Mouse (Mus musculus) CH12F3 (cell line): ENCODE measurements around the gene Bbs9.
"Not testable (repeated sequence)": the region's sequence is repeated elsewhere in the genome, so short reads cannot be mapped to it uniquely, and the experiment has no call there.

Experiments
- in situ Hi-C: fragments of 300-500 bp; cut with MboI; formaldehyde crosslinking; loops from 2 replicates; pipeline ENCODE4 v1.14.3; 2020; ENCODE audit warnings: low sequenced_read_pairs

Gene Bbs9

GRCm38 (mm10) chr9:22826571-22826990 lies 351.1 kb downstream of the Bbs9 start:
- in situ Hi-C loops, result no loop called here

- in situ Hi-C loops, result no loop called here
Observed at GRCm38 (mm10) chr9:22827176-22827770, 351.8 kb downstream of the Bbs9 start.

- in situ Hi-C loops, result no loop called here
Observed at GRCm38 (mm10) chr9:22829212-22829960, 353.9 kb downstream of the Bbs9 start.

DNA sequence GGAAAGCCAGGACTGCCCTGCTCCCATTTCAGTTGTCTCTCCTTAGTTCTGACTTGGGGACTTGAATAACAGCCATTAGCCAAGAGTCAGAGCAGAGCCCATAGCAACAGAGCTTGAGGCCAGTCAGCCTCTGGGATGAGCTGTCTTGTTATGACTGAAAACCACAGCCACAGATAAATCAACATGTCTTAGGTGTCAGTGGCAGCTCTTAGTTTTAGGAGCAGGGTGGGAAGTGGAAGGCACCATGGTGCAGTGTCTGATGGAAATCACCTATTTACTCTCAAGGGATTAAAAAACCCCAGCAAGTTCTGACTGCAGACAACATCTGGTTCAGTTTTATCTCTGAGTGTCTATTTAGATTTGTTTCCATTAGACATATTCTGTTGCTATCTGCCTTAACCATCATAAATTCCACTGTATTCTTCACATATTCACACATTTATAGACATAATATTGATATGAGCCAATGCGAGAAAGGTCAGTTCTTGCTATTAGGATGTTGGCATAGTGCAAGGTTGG lies 359.5 kb downstream of the Bbs9 start:
- in situ Hi-C loops, result no loop called here

GRCm38 (mm10) chr9:22837000-22837399 lies 361.5 kb downstream of the Bbs9 start:
- in situ Hi-C loops, result no loop called here

- in situ Hi-C loops, result no loop called here
Observed at GRCm38 (mm10) chr9:22837702-22838210, 362.2 kb downstream of the Bbs9 start.

DNA sequence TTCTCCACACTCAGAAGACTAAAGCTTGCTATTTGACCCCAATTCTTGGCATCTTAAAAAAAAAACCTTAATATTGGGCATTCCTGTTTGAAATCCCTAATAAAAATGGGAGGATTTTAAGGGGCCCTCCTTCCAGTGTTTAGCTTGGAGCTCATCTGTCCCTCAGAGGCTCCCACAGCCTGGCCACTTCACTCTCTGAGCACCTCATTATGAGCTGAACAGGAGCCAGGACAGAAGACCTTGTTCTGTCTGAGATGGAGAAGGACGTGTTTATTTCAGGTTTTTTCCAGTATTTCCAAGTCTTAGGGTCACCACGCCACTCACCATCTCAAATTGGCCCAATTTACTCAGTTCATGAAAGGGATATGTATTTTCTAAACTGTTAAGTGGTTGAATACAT lies 370.5 kb downstream of the Bbs9 start:
- in situ Hi-C loops, result no loop called here

- in situ Hi-C loops, result no loop called here
Observed at GRCm38 (mm10) chr9:22846783-22847182, 371.3 kb downstream of the Bbs9 start.

GRCm38 (mm10) chr9:22848800-22849199 lies 373.3 kb downstream of the Bbs9 start:
- in situ Hi-C loops, result no loop called here

DNA sequence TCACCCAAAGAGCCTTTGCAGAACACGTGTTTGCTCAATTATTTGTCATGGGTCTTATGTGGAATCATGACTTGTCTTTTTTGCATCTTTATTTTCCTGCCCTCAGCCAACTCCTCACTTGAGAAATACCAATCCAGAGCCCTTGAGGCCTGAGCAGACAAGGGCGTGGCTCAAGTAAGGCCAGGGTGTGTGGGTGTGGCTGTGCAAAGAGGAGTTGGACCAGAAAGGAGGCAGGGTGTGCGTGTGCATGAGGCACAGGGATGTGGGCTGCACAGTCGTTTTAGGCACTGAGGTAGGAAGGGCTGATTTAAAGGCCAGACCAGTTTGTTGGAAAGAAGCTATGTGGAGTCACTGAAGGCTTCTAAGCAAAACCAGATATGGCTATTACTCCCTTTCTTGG lies 373.7 kb downstream of the Bbs9 start:
- in situ Hi-C loops, result no loop called here

DNA sequence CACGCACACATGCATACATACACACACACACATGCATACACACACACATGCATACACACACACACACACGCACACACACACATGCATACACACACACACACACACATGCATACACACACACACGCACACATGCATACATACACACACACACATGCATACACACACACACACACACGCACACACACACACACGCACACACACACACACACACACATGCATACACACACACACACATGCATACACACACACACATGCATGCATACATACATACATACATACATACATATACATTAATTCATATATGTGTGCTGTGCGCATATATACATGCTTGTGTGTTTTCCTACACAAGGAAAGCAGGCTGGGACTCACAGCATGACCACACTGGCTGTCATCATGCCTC lies 393.6 kb downstream of the Bbs9 start:
- in situ Hi-C loops, result not testable (repeated sequence)

GRCm38 (mm10) chr9:22870661-22871060 lies 395.1 kb downstream of the Bbs9 start:
- in situ Hi-C loops, result no loop called here

- in situ Hi-C loops, result no loop called here
Observed at GRCm38 (mm10) chr9:22875231-22875630, 399.7 kb downstream of the Bbs9 start.

GRCm38 (mm10) chr9:22879266-22879665 lies 403.8 kb downstream of the Bbs9 start:
- in situ Hi-C loops, result no loop called here

GRCm38 (mm10) chr9:22886351-22886750 lies 410.8 kb downstream of the Bbs9 start:
- in situ Hi-C loops, result no loop called here

GRCm38 (mm10) chr9:22905434-22905833 lies 429.9 kb downstream of the Bbs9 start:
- in situ Hi-C loops, result no loop called here

- in situ Hi-C loops, result no loop called here
Observed at GRCm38 (mm10) chr9:22916808-22917207, 441.3 kb downstream of the Bbs9 start.

DNA sequence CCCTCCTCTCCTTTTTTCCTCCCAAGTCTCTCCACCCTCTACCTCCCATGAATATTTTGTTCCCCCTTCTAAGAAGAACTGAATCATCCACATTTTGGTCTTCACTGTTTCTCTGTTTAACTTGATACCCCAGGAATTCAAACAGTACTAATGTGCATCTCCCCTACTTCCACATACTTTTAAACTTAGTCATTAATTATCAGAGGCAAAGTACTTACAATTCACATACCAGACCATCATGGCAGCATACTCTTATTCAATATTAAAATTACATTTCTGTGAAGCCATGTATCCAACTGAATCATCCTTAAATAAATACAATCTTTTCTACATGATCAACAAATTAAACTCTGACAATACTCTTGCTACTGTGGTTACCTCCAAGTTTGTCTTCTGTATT lies 460.1 kb downstream of the Bbs9 start:
- in situ Hi-C loops, result no loop called here
